Mouse (Mus musculus): Measurements from ENCODE around the gene Hist1h2ad. TPM values are rescaled to one million over a fixed set of nuclear protein-coding genes. Genes with fewer than 3 reads are reported as not detected.

Hist1h2ad gene
- polyA plus RNA-seq, 1 experiment: 7.2 TPM

DNA sequence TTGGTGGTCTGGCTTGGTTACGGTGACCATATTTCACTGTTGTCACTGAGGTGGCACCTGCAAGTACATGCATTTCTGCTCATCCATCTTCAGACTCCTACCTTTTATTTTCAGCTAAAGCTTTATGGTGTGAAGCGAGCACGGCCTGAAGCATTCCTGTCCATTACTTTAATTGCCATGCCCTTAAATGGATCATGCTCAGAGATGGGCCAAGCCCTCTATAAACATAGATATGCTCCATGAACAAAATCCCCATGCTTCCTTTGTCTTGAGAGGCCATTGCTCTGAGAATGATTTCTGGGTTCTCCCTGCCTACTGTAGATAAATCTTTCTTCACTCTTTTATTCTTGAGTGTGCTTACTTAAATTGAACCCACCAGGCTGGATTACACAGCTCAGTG is 30.3 kb downstream of the Hist1h2ad start:
- DNase-seq (ENCODE audit: low read depth): no peak
- no peak for TF ChIP-seq CTCF (IDR thresholded peaks at IDR 0.05; ENCODE audit: borderline replicate concordance, extremely low read depth, insufficient read depth, insufficient read length)
- no peak for TF ChIP-seq POLR2A (IDR thresholded peaks at IDR 0.05; ENCODE audit: borderline replicate concordance, extremely low read depth, insufficient read depth, insufficient read length, poor library complexity, severe bottlenecking)

DNA sequence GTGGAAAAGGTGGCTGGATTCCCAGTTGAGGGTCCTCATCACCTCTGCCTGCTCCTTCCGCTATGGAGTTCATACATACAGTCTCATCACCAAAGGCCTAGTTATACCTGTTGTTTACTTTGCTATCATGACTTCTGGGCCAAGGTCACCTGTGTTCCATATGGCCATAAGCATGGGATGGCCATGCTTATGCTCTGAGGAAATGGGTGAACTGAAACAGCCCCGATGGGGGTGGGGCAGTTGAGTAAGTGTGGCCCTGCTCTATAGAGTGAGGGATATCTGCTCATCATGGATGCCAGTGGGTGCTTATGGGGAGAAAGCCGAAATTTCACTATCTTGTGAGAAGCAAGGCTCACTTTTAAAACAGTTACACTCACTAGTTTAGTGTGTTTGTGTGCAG is 30.9 kb downstream of the Hist1h2ad start:
- TF ChIP-seq POLR2A (IDR thresholded peaks at IDR 0.05; ENCODE audit: borderline replicate concordance, extremely low read depth, insufficient read depth, insufficient read length, poor library complexity, severe bottlenecking): no peak
- no peak for TF ChIP-seq CTCF (IDR thresholded peaks at IDR 0.05; ENCODE audit: borderline replicate concordance, extremely low read depth, insufficient read depth, insufficient read length)
- no peak for DNase-seq (ENCODE audit: low read depth)

DNA sequence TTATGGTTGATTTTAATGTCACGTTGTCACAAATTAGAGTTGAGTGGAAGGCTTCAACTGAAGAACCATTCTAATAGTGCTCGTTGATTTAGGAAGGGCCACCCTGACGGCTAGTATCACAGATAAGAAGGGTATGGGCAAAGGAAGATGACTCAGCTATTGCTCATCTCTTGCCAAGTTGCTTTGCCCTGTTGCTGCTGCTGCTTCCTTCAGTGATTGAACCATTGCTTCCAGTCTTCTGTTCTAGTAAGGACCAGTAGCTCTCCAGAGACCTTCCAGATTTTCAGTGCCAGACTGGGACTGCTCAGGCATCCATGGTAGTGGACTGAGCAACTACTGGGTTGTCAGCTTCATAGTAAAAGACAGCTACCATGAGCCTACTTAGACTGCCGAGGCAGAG is 35.0 kb downstream of the Hist1h2ad start:
- no peak for TF ChIP-seq POLR2A (IDR thresholded peaks at IDR 0.05; ENCODE audit: borderline replicate concordance, extremely low read depth, insufficient read depth, insufficient read length, poor library complexity, severe bottlenecking)
- TF ChIP-seq CTCF (IDR thresholded peaks at IDR 0.05; ENCODE audit: borderline replicate concordance, extremely low read depth, insufficient read depth, insufficient read length): no peak
- DNase-seq (ENCODE audit: low read depth): no peak

DNA sequence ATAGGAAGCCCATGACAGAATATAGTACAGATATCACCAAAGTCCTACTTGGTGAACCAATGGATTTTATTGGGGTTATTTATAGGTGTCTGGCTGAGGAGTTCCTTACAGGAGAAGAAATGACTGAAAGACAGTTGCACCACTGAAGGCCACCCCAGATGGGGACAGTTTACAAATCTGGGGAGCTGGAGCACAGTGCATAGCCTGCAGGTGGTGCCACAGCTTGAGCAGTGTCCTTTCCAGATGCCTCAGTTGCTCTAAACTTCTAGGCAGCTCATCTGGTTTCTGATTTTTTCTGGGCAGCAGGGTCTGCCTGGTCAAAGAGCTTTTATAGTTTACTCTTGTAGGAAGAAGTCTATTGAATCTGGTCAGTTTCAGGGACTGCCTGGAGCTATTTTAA is 35.7 kb downstream of the Hist1h2ad start:
- TF ChIP-seq POLR2A (IDR thresholded peaks at IDR 0.05; ENCODE audit: borderline replicate concordance, extremely low read depth, insufficient read depth, insufficient read length, poor library complexity, severe bottlenecking): no peak
- TF ChIP-seq CTCF (IDR thresholded peaks at IDR 0.05; ENCODE audit: borderline replicate concordance, extremely low read depth, insufficient read depth, insufficient read length): no peak
- no peak for DNase-seq (ENCODE audit: low read depth)

GRCm38 (mm10) chr13:23610393-23610792 is 36.2 kb downstream of the Hist1h2ad start:
- no peak for DNase-seq (ENCODE audit: low read depth)
- TF ChIP-seq CTCF (IDR thresholded peaks at IDR 0.05; ENCODE audit: borderline replicate concordance, extremely low read depth, insufficient read depth, insufficient read length): no peak
- TF ChIP-seq POLR2A (IDR thresholded peaks at IDR 0.05; ENCODE audit: borderline replicate concordance, extremely low read depth, insufficient read depth, insufficient read length, poor library complexity, severe bottlenecking): no peak

DNA sequence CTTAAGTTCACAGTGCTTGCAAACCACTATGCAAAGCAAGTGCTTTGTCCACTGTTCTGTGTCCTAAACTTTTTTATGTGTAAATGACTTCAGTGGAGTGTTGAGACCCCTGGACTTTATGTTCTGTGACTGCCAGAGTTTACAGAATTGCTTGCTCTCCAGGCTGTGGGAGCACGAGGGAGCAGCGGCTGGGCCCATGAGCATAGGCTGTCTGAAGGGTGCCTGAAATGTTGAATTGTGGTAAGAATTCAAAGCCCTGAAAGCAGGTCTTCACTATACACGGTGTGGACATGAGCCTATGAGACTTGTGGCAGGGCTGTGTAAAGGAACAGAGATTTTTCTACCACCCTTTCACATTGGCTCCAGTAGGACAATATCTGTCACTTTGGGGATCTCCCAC is 37.5 kb downstream of the Hist1h2ad start:
- no peak for TF ChIP-seq CTCF (IDR thresholded peaks at IDR 0.05; ENCODE audit: borderline replicate concordance, extremely low read depth, insufficient read depth, insufficient read length)
- no peak for TF ChIP-seq POLR2A (IDR thresholded peaks at IDR 0.05; ENCODE audit: borderline replicate concordance, extremely low read depth, insufficient read depth, insufficient read length, poor library complexity, severe bottlenecking)
- DNase-seq (ENCODE audit: low read depth): no peak

DNA sequence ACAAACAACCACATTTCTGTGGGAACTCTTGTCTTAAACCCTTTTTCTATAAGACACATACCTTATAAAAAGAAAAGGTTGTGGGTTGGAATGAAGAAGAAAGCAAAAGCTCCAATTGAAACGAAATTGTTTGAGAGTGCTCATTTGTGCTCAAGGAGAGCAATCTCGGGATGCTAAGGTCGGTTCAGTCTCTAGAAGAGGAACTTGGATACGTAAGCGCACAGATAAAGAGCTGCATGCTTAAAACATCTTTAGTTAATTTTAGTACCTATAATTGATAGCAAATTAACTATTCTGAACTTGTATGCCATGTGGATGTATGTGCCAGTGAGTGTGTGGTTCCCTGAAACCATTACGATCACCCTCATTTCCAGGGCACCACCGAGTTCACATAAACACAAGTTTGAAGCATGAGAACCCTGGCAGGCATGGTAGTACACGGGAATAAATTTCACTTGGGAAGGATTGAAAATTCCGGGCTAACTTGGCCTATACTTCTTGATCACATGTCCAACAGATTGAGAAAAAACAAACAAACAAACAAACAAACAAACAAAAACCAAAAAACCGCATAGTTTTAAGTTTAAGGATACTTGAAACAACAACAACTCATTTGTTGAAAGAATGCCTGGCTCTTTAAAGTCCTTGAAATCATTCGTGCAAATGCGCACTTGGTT is 46.0 kb downstream of the Hist1h2ad start:
- DNase-seq (ENCODE audit: low read depth): peak; percentile 1
- TF ChIP-seq CTCF (IDR thresholded peaks at IDR 0.05; ENCODE audit: borderline replicate concordance, extremely low read depth, insufficient read depth, insufficient read length): no peak
- TF ChIP-seq POLR2A (IDR thresholded peaks at IDR 0.05; ENCODE audit: borderline replicate concordance, extremely low read depth, insufficient read depth, insufficient read length, poor library complexity, severe bottlenecking): no peak

DNA sequence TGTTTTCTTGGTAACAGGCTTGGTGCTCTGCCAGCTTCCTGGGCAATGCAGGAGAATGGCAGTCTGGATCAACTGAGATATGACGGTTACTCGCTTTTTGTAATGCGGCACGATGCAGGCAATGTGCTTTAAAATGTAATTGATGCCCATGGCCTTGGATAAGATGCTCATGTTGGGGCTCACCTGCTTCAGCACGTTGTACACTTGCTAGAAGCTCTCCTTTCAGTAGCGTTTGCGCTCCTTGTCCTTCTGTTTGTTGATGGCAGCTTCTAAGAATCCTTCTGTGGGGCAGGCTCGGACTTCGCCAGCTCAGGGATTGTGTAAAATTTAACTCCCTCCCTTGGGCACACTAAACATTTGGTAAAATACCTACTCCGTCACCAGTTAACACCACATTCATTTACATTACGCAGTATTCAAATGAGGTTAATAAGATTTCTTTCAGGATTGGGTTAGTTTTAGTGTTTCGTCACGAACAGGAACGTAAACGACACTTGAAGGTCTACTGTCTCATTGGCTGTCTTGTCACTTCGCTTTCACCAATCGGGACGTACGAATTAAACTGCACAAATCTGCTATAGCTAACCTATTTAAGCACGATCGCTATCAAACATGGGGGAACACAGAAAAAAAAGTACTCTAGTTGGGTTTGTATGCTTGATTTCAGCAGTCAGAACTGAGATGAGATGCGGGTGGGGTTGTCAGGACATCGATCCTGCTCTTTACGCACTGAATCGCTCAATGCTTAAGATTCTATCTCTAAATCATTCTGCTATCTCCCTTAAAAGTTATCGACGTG is 46.8 kb downstream of the Hist1h2ad start, which contains the start of gene Hist1h2be:
TSS of gene Hist1h2be (minus strand) at position 392 of the 799 bp plus-strand sequence.
- TF ChIP-seq CTCF (IDR thresholded peaks at IDR 0.05; ENCODE audit: borderline replicate concordance, extremely low read depth, insufficient read depth, insufficient read length): no peak
- peak; percentile 36; the same call in 1 of the 2 replicates for TF ChIP-seq POLR2A (IDR thresholded peaks at IDR 0.05; ENCODE audit: borderline replicate concordance, extremely low read depth, insufficient read depth, insufficient read length, poor library complexity, severe bottlenecking)
- DNase-seq (ENCODE audit: low read depth): peak; percentile 99

GRCm38 (mm10) chr13:23621532-23622174 is 47.5 kb downstream of the Hist1h2ad start:
- TF ChIP-seq CTCF (IDR thresholded peaks at IDR 0.05; ENCODE audit: borderline replicate concordance, extremely low read depth, insufficient read depth, insufficient read length) (no peak), POLR2A (IDR thresholded peaks at IDR 0.05; ENCODE audit: borderline replicate concordance, extremely low read depth, insufficient read depth, insufficient read length, poor library complexity, severe bottlenecking) (0 out of 2 replicates have a peak, but pooled peaks have one; percentile 4)
- DNase-seq (ENCODE audit: low read depth): peak; percentile 91

DNA sequence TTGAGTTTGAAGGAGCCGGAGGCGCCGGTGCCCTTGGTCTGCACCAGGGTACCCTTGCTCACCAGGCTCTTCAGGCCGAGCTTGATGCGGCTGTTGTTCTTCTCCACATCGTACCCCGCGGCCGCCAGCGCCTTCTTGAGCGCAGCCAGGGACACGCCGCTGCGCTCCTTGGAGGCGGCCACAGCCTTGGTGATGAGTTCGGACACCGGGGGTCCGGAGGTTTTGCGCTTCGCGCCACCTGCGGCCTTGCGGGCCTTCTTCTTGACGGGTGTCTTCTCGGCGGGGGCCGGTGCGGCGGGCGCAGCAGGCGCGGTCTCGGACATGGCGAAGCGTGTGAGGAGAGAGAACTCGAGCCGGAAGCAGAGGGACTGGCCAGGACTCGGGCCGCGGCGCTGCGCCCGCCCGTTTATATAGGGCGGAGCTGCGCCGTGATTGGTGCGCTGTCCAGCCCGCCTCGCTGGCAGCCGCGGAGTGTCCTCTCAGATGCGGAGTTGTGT is 48.0 kb downstream of the Hist1h2ad start, which contains the start of gene Hist1h1e:
TSS of gene Hist1h1e (minus strand) at position 384 of the 497 bp plus-strand sequence.
- peak; percentile 94 for TF ChIP-seq POLR2A (IDR thresholded peaks at IDR 0.05; ENCODE audit: borderline replicate concordance, extremely low read depth, insufficient read depth, insufficient read length, poor library complexity, severe bottlenecking)
- peak; percentile 96 for DNase-seq (ENCODE audit: low read depth)

DNA sequence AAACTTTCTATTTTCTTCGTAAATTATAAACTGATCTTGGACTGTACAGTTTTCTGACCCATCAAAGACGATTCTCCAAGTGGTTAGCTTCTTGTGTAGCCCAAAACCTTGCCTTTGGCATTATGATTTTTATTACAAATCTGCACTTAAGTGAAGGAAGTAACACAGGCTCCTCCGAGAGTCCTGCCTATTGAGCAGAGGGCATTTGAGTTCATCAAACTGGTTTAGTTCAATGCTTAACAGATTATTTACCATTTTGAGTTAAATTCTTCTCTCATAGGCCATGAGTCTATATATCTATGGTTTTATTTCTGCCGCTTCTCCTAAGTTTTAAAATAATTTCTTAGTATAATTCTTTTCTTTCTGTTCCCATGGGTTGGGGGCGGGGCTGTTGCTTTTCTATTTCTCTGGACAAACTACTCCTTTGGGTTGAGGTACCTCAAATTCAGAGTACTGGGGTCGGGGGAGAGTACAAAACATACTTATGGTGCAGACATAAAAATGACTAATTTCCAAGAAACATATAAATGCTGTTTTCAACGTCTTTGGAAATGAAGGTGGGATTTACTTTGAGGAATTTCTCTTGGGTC is 48.8 kb downstream of the Hist1h2ad start:
- peak; percentile 56 for DNase-seq (ENCODE audit: low read depth)
- TF ChIP-seq CTCF (IDR thresholded peaks at IDR 0.05; ENCODE audit: borderline replicate concordance, extremely low read depth, insufficient read depth, insufficient read length): no peak
- no peak for TF ChIP-seq POLR2A (IDR thresholded peaks at IDR 0.05; ENCODE audit: borderline replicate concordance, extremely low read depth, insufficient read depth, insufficient read length, poor library complexity, severe bottlenecking)

Other genes starting within 250 kb of the Hist1h2ad start
- gene Zfp322a, start 205.2 kb upstream of the Hist1h2ad start, polyA plus RNA-seq (2012; rRNA removed): 21.2 and 22.4 TPM in 2 replicates
- 7.2 and 8.3 TPM in 2 replicates for gene Abt1, start 150.5 kb upstream of the Hist1h2ad start, polyA plus RNA-seq (2012; rRNA removed)
- gene Btn1a1, start 108.5 kb upstream of the Hist1h2ad start, polyA plus RNA-seq (2012; rRNA removed): 0.05 and 0.12 TPM in 2 replicates
- 0.03 and 0.11 TPM in 2 replicates for gene Btn2a2, start 85.5 kb upstream of the Hist1h2ad start, polyA plus RNA-seq (2012; rRNA removed)
- 23.3 and 31.7 TPM in 2 replicates for gene Hist1h4h, start 43.3 kb upstream of the Hist1h2ad start, polyA plus RNA-seq (2012; rRNA removed)
- 474 and 536 TPM in 2 replicates for gene Hist1h2af, start 40.5 kb upstream of the Hist1h2ad start, polyA plus RNA-seq (2012; rRNA removed)
- gene Hist1h3g, start 39.0 kb upstream of the Hist1h2ad start, polyA plus RNA-seq (2012; rRNA removed): 25.5 and 42.1 TPM in 2 replicates
- 4.4 and 4.7 TPM in 2 replicates for gene Hist1h2bh, start 31.0 kb upstream of the Hist1h2ad start, polyA plus RNA-seq (2012; rRNA removed)
- 4.5 and 5.5 TPM in 2 replicates for gene Hist1h3f, start 30.3 kb upstream of the Hist1h2ad start, polyA plus RNA-seq (2012; rRNA removed)
- 17.2 and 25.6 TPM in 2 replicates for gene Hist1h4f, start 22.7 kb upstream of the Hist1h2ad start, polyA plus RNA-seq (2012; rRNA removed)
- gene Hist1h1d, start 21.1 kb upstream of the Hist1h2ad start, polyA plus RNA-seq (2012; rRNA removed): 0.39 and 0.51 TPM in 2 replicates
- 34.2 and 40.6 TPM in 2 replicates for gene Hist1h3e, start 12.0 kb upstream of the Hist1h2ad start, polyA plus RNA-seq (2012; rRNA removed)
- 17.9 and 18.0 TPM in 2 replicates for gene Hist1h2ae, start 3.2 kb upstream of the Hist1h2ad start, polyA plus RNA-seq (2012; rRNA removed)
- 44.4 and 68.0 TPM in 2 replicates for gene Hist1h2bg, start 3.0 kb upstream of the Hist1h2ad start, polyA plus RNA-seq (2012; rRNA removed)
- gene Hist1h2bf, start 185 bp upstream of the Hist1h2ad start, polyA plus RNA-seq (2012; rRNA removed): 15.0 and 21.6 TPM in 2 replicates
- 21.8 and 24.7 TPM in 2 replicates for gene Hist1h3d, start 1.4 kb downstream of the Hist1h2ad start, polyA plus RNA-seq (2012; rRNA removed)
- 6.5 and 18.7 TPM in 2 replicates for gene Hist1h4d, start 7.2 kb downstream of the Hist1h2ad start, polyA plus RNA-seq (2012; rRNA removed)
- gene Hist1h2be, start 46.7 kb downstream of the Hist1h2ad start, polyA plus RNA-seq (2012; rRNA removed): 3.5 TPM in 2 replicates
- gene Hist1h1e, start 48.2 kb downstream of the Hist1h2ad start, polyA plus RNA-seq (2012; rRNA removed): 5.8 and 7.8 TPM in 2 replicates
- gene Hist1h2ac, start 109.6 kb downstream of the Hist1h2ad start, polyA plus RNA-seq (2012; rRNA removed): 1.7 and 1.8 TPM in 2 replicates
- gene Hist1h2bc, start 109.8 kb downstream of the Hist1h2ad start, polyA plus RNA-seq (2012; rRNA removed): 32.0 and 48.5 TPM in 2 replicates
- 0.08 TPM in 1 of 2 replicates, not detected in the other for gene Hist1h1t, start 121.4 kb downstream of the Hist1h2ad start, polyA plus RNA-seq (2012; rRNA removed)
- gene Hist1h4c, start 124.1 kb downstream of the Hist1h2ad start, polyA plus RNA-seq (2012; rRNA removed): 4.6 and 11.6 TPM in 2 replicates
- 1.7 and 2.3 TPM in 2 replicates for gene Hfe, start 136.5 kb downstream of the Hist1h2ad start, polyA plus RNA-seq (2012; rRNA removed)
- gene Hist1h1c, start 164.4 kb downstream of the Hist1h2ad start, polyA plus RNA-seq (2012; rRNA removed): 12.1 and 16.0 TPM in 2 replicates
- gene Hist1h3c, start 171.2 kb downstream of the Hist1h2ad start, polyA plus RNA-seq (2012; rRNA removed): 30.4 and 54.0 TPM in 2 replicates
- gene Hist1h2bb, start 172.4 kb downstream of the Hist1h2ad start, polyA plus RNA-seq (2012; rRNA removed): 11.1 and 17.5 TPM in 2 replicates
- gene Hist1h2ab, start 176.7 kb downstream of the Hist1h2ad start, polyA plus RNA-seq (2012; rRNA removed): 34.0 and 49.9 TPM in 2 replicates
- 49.2 and 55.6 TPM in 2 replicates for gene Hist1h3b, start 177.9 kb downstream of the Hist1h2ad start, polyA plus RNA-seq (2012; rRNA removed)
- gene Hist1h4b, start 182.6 kb downstream of the Hist1h2ad start, polyA plus RNA-seq (2012; rRNA removed): 17.9 and 20.4 TPM in 2 replicates
- 11.6 and 33.9 TPM in 2 replicates for gene Hist1h4a, start 186.8 kb downstream of the Hist1h2ad start, polyA plus RNA-seq (2012; rRNA removed)
- gene Hist1h3a, start 188.0 kb downstream of the Hist1h2ad start, polyA plus RNA-seq (2012; rRNA removed): 22.8 and 41.9 TPM in 2 replicates
- gene Hist1h1a, start 189.3 kb downstream of the Hist1h2ad start, polyA plus RNA-seq (2012; rRNA removed): 3.8 and 4.0 TPM in 2 replicates
- not detected in 2 replicates for gene Trim38, start 195.5 kb downstream of the Hist1h2ad start, polyA plus RNA-seq (2012; rRNA removed)
- not detected in 2 replicates for gene Slc17a2, start 232.6 kb downstream of the Hist1h2ad start, polyA plus RNA-seq (2012; rRNA removed)